Mouse (Mus musculus) CH12.LX (cell line): Measurements from ENCODE around the gene Srcin1.

ENCODE experiments used
- CTCF ChIP-seq, 2 experiments: IDR thresholded peaks in 1 of 2; conservative IDR thresholded peaks in 1 of 2; 2 replicates each; pipeline ENCODE4 v1.5.1; 2011 to 2012; ENCODE audit warnings: low read depth in 2 of 2, low read length in 2 of 2, improper control_type of control experiment in 1 of 2, inconsistent platforms in 1 of 2, mild to moderate bottlenecking in 1 of 2, moderate library complexity in 1 of 2
- E2F4 ChIP-seq: IDR thresholded peaks from 2 replicates; pipeline ENCODE4 v1.6.1; 2011; ENCODE audit warnings: low read depth, low read length, improper control_type of control experiment; ENCODE audit not compliant: insufficient replicate concordance
- EP300 ChIP-seq: IDR thresholded peaks from 2 replicates; pipeline ENCODE4 v1.6.1; 2011; ENCODE audit warnings: low read length, improper control_type of control experiment
- ETS1 ChIP-seq: conservative IDR thresholded peaks from 2 replicates; pipeline ENCODE4 v1.6.1; 2012; ENCODE audit warnings: low read depth, mild to moderate bottlenecking, inconsistent platforms, low read length, improper control_type of control experiment, moderate library complexity
- KAT2A ChIP-seq: IDR thresholded peaks from 2 replicates; pipeline ENCODE4 v1.6.1; 2012; ENCODE audit warnings: low read length, improper control_type of control experiment, inconsistent platforms; ENCODE audit not compliant: insufficient replicate concordance
- MAZ ChIP-seq: IDR thresholded peaks from 2 replicates; pipeline ENCODE4 v1.6.1; 2012; ENCODE audit warnings: low read depth, mild to moderate bottlenecking, inconsistent platforms, low read length, improper control_type of control experiment, moderate library complexity
- POLR2A ChIP-seq: IDR thresholded peaks from 2 replicates; pipeline ENCODE4 v1.6.1; 2011; ENCODE audit warnings: low read depth, mild to moderate bottlenecking, improper control_type of control experiment, low read length
- POLR2AphosphoS2 ChIP-seq: IDR thresholded peaks from 2 replicates; pipeline ENCODE4 v1.6.1; 2011; ENCODE audit warnings: low read depth, low read length, improper control_type of control experiment
- RCOR1 ChIP-seq: conservative IDR thresholded peaks from 2 replicates; pipeline ENCODE4 v1.6.1; 2012; ENCODE audit warnings: low read depth, mild to moderate bottlenecking, inconsistent platforms, low read length, improper control_type of control experiment

DNA sequence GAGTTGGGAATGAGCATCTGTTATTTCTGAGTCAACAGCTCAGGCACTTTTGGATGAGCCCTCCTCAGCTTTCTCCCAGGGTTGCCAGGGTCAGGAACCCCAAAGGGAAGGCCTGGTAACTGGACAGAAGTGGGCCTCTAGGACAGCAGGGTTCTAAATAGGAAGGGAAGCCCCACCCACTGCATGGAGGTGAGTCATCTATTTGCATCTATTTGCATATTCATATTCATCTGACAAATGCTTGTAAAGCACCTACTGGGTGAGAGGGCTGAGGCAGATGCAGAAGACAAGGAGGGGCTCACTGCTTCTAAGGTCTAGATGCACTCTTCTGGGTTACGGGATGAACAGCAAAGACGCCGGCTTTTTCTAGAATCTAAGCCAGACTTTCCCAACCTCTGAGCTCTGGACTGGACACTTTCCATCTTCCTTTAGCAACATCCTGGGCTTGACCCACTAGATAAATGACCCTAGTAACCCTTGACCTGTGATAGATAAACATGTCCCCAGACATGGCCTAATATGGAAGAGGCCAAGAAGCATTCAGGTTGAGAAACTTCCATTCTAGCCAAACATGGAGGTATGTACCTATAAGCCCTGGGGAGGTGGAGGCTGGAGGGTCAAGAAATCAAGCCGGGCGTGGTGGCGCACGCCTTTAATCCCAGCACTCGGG is 31.2 kb upstream of the Srcin1 start:
- no peak for TF ChIP-seq RCOR1
- no peak for TF ChIP-seq ETS1
- TF ChIP-seq POLR2A: no peak
- no peak for TF ChIP-seq E2F4
- TF ChIP-seq CTCF (conservative IDR thresholded peaks at IDR 0.05 in 1 of 2, IDR thresholded peaks at IDR 0.05 in 1 of 2; ENCODE audit: low read depth in 2 of 2, low read length in 2 of 2): no peak
- no peak for TF ChIP-seq MAZ
- TF ChIP-seq POLR2AphosphoS2: no peak
- no peak for TF ChIP-seq KAT2A
- TF ChIP-seq EP300: no peak
